Mouse (Mus musculus) testis, adult 2 months (tissue): ENCODE results near the gene Mrpl4. TPM values are rescaled to one million over a fixed set of nuclear protein-coding genes. Genes with fewer than 3 reads are reported as not detected.

Experiments used
- H3K27ac ChIP-seq: fragments of 200-500 bp; 2 replicates; pipeline ENCODE4 v1.5.1; 2012; ENCODE audit warnings: low read depth, low read length; ENCODE audit not compliant: control insufficient read depth, insufficient read depth
- H3K27me3 ChIP-seq: fragments of 200-500 bp; 2 replicates; pipeline ENCODE4 v1.6.1; 2012; ENCODE audit warnings: mild to moderate bottlenecking, low read length, moderate library complexity; ENCODE audit not compliant: control insufficient read depth, insufficient read depth
- H3K36me3 ChIP-seq: fragments of 200-500 bp; 2 replicates; pipeline ENCODE4 v1.6.1; 2012; ENCODE audit warnings: mild to moderate bottlenecking, low read length; ENCODE audit not compliant: control insufficient read depth, insufficient read depth
- H3K4me1 ChIP-seq: fragments of 200-500 bp; 2 replicates; pipeline ENCODE4 v1.6.1; 2012; ENCODE audit warnings: low read length; ENCODE audit not compliant: control insufficient read depth, insufficient read depth
- H3K4me3 ChIP-seq: fragments of 200-500 bp; 2 replicates; pipeline ENCODE4 v1.5.1; 2012; ENCODE audit warnings: low read depth, mild to moderate bottlenecking, low read length, moderate library complexity, mixed read lengths; ENCODE audit not compliant: control insufficient read depth
- CTCF ChIP-seq: fragments of 200-500 bp; IDR thresholded peaks from 2 replicates; pipeline ENCODE4 v1.5.1; 2012; ENCODE audit warnings: low read depth, mild to moderate bottlenecking, inconsistent platforms, low read length, moderate library complexity; ENCODE audit not compliant: control insufficient read depth, insufficient read depth, insufficient replicate concordance
- POLR2A ChIP-seq: fragments of 200-500 bp; IDR thresholded peaks from 2 replicates; pipeline ENCODE4 v1.6.1; 2012; ENCODE audit warnings: low read depth, mild to moderate bottlenecking, inconsistent platforms, low read length, moderate library complexity; ENCODE audit not compliant: control insufficient read depth
- polyA plus RNA-seq: library from polyadenylated mRNA; depleted of rRNA; stranded (reverse); fragments of >200 nt; gene quantifications from 2 replicates; pipeline ENCODE4 v1.2.3, GENCODE M21; 2012

Mrpl4 gene
- polyA plus RNA-seq, 1 experiment, result 45.1 TPM

DNA sequence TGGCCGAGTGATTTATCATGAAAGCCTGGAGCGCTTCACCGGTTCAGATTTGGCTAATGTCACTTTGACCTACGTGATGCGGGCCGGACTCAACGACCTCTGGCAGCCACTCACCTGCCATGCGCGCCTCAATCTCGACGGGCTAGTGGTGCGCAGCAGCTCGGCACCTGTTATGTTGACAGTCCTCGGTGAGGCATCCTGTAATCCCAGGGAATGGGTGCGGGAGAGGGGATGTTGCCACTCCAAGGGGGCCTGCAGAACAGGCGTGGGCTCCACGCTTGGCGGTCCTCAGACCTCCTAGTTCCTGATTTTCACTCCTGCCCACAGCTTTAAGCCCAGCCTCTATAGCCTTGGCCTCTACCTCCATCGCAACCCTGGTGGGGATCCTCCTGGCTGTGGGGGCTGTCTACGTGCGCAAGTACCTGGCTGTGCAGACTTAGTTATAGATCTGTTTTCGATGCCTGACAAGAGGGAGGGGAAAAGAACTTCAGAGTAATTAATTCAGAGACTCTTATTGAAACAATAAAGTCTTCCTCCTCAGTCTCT is 27.6 kb downstream of the Mrpl4 start:
- Histone ChIP-seq H3K27me3 (no peaks in the 10 kb centered on the region; the same call in 1 of the 2 replicates), H3K36me3 (no peaks in the 10 kb centered on the region), H3K27ac (no peak overlapping the region), H3K4me1 (peaks cover 39% of the 10 kb centered on the region), H3K4me3 (peak overlapping the region; percentile 28)
- no peak for TF ChIP-seq CTCF
- no peak for TF ChIP-seq POLR2A

DNA sequence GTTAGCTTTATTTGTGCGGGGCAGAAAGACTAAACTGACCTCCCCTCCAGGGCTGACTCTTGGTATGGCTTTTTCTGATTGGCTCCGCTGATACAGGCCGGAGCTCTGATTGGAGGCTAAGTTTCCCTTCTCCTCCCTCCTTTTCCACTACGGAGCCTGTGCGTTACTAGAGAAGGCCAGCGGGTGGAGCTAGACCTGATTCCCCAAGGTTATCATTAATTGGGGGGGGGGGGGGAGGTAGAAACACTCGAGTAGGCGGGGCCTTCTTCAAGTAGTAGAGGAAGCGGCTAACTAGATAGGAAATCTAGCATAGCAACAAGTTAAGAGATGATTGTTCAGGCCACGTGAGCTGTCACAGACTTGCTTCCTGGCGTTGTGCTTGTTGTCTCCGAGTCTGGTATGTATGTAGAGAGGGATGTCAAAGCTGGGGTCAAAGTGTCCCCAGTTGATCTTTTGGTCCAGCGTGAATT is 28.3 kb downstream of the Mrpl4 start:
- TF ChIP-seq CTCF (no peak; the same call in 1 of the 2 replicates), POLR2A (no peak)
- H3K27ac ChIP-seq, result peak overlapping the region; percentile 33; the same call in 1 of the 2 replicates
- H3K4me1 ChIP-seq, result peaks cover 45% of the 10 kb centered on the region
- H3K4me3 ChIP-seq, result peak overlapping the region; percentile 73
- no peaks in the 10 kb centered on the region for H3K36me3 ChIP-seq
- no peaks in the 10 kb centered on the region; the same call in 1 of the 2 replicates for H3K27me3 ChIP-seq

DNA sequence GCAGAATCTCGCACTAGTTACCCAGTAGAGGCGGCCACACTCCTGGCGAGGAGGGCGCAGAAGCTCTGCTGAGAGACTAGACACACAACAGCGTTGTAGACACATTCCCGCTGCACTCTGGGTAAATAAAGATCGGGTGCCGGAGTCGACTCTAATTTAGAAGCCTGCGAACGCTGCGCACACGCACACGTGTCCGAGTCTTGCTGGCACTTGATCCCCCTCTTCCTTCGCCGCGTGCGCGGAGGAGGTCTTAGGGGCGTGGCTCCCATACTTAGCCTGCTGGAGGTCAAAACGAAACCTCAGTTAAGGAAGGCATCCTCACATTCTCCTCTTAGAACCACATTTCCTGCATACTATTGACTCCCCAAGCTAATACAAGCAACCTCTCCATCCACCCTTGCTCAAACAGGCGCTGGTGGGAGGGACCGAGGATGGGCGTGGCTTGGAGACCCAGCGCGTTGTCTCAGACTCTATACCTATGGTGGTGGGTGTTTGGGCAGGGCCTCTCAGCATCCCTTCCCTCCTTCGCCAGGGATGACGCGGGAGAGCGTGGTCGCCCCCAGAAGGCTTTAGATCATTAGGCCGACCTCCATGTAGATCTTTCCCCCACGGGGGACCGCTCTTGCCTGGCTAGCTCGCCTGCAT is 28.8 kb downstream of the Mrpl4 start:
- Histone ChIP-seq H3K27ac (peak overlapping the region; percentile 33; the same call in 1 of the 2 replicates), H3K4me3 (peak overlapping the region; percentile 73), H3K4me1 (peaks cover 47% of the 10 kb centered on the region), H3K27me3 (no peaks in the 10 kb centered on the region; the same call in 1 of the 2 replicates), H3K36me3 (no peaks in the 10 kb centered on the region)
- TF ChIP-seq CTCF, result no peak
- TF ChIP-seq POLR2A, result no peak

DNA sequence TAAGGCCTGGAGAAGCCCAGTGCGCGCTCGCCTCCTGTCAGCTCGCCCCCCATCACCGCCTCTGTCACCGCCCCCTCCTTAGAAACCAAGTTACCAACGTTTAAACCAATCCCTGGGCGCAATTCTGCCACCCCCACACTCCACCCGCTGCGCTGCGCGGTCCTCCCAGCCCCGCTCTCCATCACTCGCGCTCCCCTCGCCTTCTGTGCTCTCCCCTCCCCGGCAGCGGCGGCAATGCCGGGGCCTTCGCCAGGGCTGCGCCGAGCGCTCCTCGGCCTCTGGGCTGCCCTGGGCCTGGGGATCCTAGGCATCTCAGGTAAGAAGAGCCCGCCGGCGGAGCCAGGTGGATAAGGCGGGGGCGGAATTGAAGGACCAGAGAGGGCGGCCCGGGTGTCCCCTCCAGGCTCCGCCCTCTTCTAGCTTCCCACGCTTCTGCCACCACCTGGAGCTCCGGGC is 29.4 kb downstream of the Mrpl4 start, which contains the start of gene Icam5:
Gene Icam5 (plus strand): TSS at position 178 of the 456 bp plus-strand sequence.
- H3K27ac ChIP-seq, result peak within 1 kb of the TSS; percentile 33; the same call in 1 of the 2 replicates
- TF ChIP-seq CTCF (no peak), POLR2A (no peak)
- H3K4me3 ChIP-seq, result peak within 1 kb of the TSS; percentile 83
- no peaks in the 10 kb centered on the region for H3K36me3 ChIP-seq
- peaks cover 53% of the 10 kb centered on the region for H3K4me1 ChIP-seq
- no peaks in the 10 kb centered on the region; the same call in 1 of the 2 replicates for H3K27me3 ChIP-seq

DNA sequence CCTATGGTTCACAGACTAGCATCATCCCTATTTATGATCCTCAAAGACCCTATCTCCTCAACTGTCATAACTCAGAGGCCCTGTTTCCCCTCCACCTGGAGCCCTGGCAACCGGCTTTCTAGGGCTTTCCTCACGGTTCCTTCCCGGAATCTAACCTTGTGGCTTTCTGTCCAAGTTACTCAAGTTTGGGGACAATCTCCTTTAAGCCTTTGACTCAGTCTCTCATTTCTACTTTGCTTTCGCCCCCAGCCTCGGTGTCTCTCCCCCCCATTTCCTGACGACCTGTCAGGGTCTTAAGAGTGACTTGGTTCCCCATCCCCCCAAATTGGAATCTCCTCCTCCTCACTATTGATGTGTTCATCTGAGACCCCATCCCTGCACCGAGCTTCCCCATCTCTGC is 30.0 kb downstream of the Mrpl4 start:
- no peak overlapping the region for H3K27ac ChIP-seq
- peaks cover 57% of the 10 kb centered on the region for H3K4me1 ChIP-seq
- TF ChIP-seq CTCF, result no peak
- H3K27me3 ChIP-seq, result no peaks in the 10 kb centered on the region; the same call in 1 of the 2 replicates
- no peaks in the 10 kb centered on the region for H3K36me3 ChIP-seq
- peak overlapping the region; percentile 83 for H3K4me3 ChIP-seq

DNA sequence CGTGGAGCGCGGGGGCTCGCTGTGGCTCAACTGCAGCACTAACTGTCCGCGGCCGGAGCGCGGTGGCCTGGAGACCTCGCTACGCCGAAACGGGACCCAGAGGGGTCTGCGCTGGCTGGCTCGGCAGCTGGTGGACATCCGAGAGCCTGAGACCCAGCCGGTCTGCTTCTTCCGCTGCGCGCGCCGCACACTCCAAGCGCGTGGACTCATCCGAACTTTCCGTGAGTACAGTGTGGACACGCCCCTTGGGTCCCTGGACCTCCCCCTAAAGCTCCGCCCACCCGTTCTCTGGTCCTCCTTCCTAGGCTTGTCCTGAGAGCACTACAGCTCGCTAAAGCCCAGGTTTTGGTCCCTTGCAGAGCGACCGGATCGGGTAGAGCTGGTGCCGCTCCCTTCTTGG is 30.6 kb downstream of the Mrpl4 start:
- Histone ChIP-seq H3K4me3 (peak overlapping the region; percentile 83), H3K4me1 (peaks cover 60% of the 10 kb centered on the region), H3K27ac (no peak overlapping the region), H3K36me3 (no peaks in the 10 kb centered on the region), H3K27me3 (no peaks in the 10 kb centered on the region; the same call in 1 of the 2 replicates)
- TF ChIP-seq POLR2A, result no peak
- TF ChIP-seq CTCF, result no peak

DNA sequence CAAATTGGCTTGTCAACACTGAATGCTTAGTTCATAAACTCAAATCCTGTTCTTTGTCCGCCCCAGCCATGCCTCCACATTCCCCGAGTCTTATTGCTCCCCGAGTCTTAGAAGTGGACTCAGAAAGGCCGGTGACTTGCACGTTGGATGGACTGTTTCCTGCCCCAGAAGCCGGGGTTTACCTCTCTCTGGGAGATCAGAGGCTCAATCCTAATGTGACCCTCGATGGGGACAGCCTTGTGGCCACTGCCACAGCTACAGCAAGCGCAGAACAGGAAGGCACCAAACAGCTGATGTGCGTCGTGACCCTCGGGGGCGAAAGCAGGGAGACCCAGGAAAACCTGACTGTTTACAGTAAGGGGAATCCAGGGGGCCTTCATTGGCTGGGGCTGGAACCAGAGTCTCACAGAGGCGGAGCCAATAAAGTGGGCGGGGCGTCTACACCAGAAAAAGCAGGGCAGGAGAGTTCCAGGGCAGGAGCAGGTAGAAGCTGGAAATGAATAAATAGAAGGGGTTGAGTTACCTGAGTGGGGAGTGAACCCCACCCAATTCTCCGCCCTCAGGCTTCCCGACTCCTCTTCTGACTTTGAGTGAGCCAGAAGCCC is 32.0 kb downstream of the Mrpl4 start:
- H3K27ac ChIP-seq, result no peak overlapping the region
- no peaks in the 10 kb centered on the region; the same call in 1 of the 2 replicates for H3K27me3 ChIP-seq
- TF ChIP-seq CTCF (no peak), POLR2A (no peak)
- H3K4me1 ChIP-seq, result peaks cover 58% of the 10 kb centered on the region
- no peaks in the 10 kb centered on the region for H3K36me3 ChIP-seq
- no peak overlapping the region for H3K4me3 ChIP-seq
